Mouse (Mus musculus) midbrain, embryonic 15.5 days (tissue): ENCODE data around the gene Vmn1r155. TPM values are rescaled to one million over a fixed set of nuclear protein-coding genes. Genes with fewer than 3 reads are reported as not detected.
"Not testable (repeated sequence)": the region's sequence is repeated elsewhere in the genome, so short reads cannot be mapped to it uniquely, and the experiment has no call there.

Experiments used
- ATAC-seq: fragments of 200-750 bp; cut with Nextera tagmentation; replicated peaks from 2 replicates; pipeline ENCODE4 v1.8.0; 2017; ENCODE audit warnings: moderate TSS enrichment
- H3K27ac ChIP-seq: fragments of 300-500 bp; sonication (generic); 2 replicates; pipeline ENCODE4 v1.5.1; 2015; ENCODE audit warnings: mild to moderate bottlenecking, inconsistent platforms
- H3K27me3 ChIP-seq: fragments of 300-500 bp; sonication (generic); replicated peaks from 2 replicates; pipeline ENCODE4 v1.6.1; 2015; ENCODE audit warnings: inconsistent platforms
- H3K36me3 ChIP-seq: fragments of 300-500 bp; sonication (generic); replicated peaks from 2 replicates; pipeline ENCODE4 v1.6.1; 2015; ENCODE audit warnings: inconsistent platforms
- H3K4me1 ChIP-seq: fragments of 300-500 bp; sonication (generic); 2 replicates; pipeline ENCODE4 v1.6.1; 2015; ENCODE audit warnings: inconsistent platforms
- H3K4me2 ChIP-seq: fragments of 300-500 bp; sonication (generic); 2 replicates; pipeline ENCODE4 v1.6.1; 2015; ENCODE audit warnings: inconsistent platforms, mild to moderate bottlenecking, moderate library complexity
- H3K4me3 ChIP-seq: fragments of 300-500 bp; sonication (generic); 2 replicates; pipeline ENCODE4 v1.5.1; 2015; ENCODE audit warnings: mild to moderate bottlenecking, inconsistent platforms
- H3K9ac ChIP-seq: fragments of 300-500 bp; sonication (generic); 2 replicates; pipeline ENCODE4 v1.6.1; 2015; ENCODE audit warnings: mild to moderate bottlenecking, inconsistent platforms
- H3K9me3 ChIP-seq: fragments of 300-500 bp; sonication (generic); 2 replicates; pipeline ENCODE4 v1.6.1; 2016; ENCODE audit warnings: inconsistent platforms
- WGBS: fragments of 180-500 bp; shearing (Covaris S2); methylation state at CpG from one replicate; pipeline ENCODE4 v1.1.7; 2015; ENCODE audit warnings: mixed read lengths; 5-methylcytosine and 5-hydroxymethylcytosine counted together
- polyA plus RNA-seq: library from polyadenylated mRNA; unstranded; fragments of >200 nt; fragmentation: Nextera tagmentation; extraction: Ambion mirVana; gene quantifications from 2 replicates; pipeline ENCODE4 v1.2.1, GENCODE M21; 2015

Gene Vmn1r155
- polyA plus RNA-seq = not detected in 2 replicates

DNA sequence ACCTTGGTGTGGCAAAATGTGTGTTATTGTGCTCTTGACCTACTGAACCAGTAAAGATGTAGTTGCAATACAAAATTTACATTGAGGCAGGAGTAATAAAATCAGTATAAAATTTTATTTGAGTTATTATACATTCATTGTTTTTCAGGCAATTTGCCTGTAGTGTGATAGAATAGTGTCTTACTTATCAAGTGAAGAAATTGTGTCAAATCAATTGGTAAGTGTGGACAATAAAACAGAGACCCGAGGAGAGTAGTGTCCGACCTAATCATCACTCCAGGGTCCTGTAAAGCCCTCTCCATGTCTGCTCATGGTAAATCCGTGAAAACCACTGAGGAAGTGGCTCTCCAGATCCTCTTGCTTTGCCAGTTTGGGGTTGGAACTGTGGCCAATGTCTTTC, at the start of gene Vmn1r155:
Gene Vmn1r155 (plus strand): TSS at position 301 of the 400 bp plus-strand sequence.
- not testable (repeated sequence) for H3K36me3 ChIP-seq, H3K27me3 ChIP-seq, H3K9ac ChIP-seq, H3K4me1 ChIP-seq, H3K4me2 ChIP-seq, H3K4me3 ChIP-seq, ATAC-seq, H3K27ac ChIP-seq, H3K9me3 ChIP-seq
- WGBS = no CpG with 5 or more reads among the region's 3 CpGs

DNA sequence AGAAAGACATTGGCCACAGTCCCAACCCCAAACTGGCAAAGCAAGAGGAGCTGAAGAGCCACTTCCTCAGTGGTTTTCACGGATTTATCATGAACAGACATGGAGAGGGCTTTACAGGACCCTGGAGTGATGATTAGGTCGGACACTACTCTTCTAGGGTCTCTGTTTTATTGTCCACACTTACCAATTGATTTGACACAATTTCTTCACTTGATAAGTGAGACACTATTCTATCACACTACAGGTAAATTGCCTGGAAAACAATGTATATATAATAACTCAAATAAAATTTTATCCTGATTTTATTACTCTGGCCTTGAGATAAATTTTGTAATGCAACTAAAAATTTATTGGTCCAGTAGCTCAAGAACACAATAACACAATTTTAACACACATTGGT, 34.4 kb downstream of the Vmn1r155 start, which contains the start of gene Gm8693:
Gene Gm8693 (minus strand): TSS at position 101 of the 400 bp plus-strand sequence.
- not testable (repeated sequence) for H3K4me1 ChIP-seq, H3K9me3 ChIP-seq, H3K36me3 ChIP-seq, H3K27ac ChIP-seq, H3K4me2 ChIP-seq, H3K27me3 ChIP-seq, ATAC-seq, H3K9ac ChIP-seq, H3K4me3 ChIP-seq
- no CpG with 5 or more reads among the region's 2 CpGs for WGBS

Other genes starting within 250 kb of the Vmn1r155 start
- gene Vmn1r148, start 244.4 kb upstream of the Vmn1r155 start, polyA plus RNA-seq = not detected in 2 replicates
- gene Vmn1r149, start 219.8 kb upstream of the Vmn1r155 start, polyA plus RNA-seq = not detected in 2 replicates
- not detected in 2 replicates for gene Gm10665, start 193.9 kb upstream of the Vmn1r155 start, polyA plus RNA-seq
- gene Vmn1r151, start 158.3 kb upstream of the Vmn1r155 start, polyA plus RNA-seq = not detected in 2 replicates
- not detected in 2 replicates for gene Vmn1r152, start 135.1 kb upstream of the Vmn1r155 start, polyA plus RNA-seq
- not detected in 2 replicates for gene Gm8677, start 123.1 kb upstream of the Vmn1r155 start, polyA plus RNA-seq
- gene Gm4201, start 92.7 kb upstream of the Vmn1r155 start, polyA plus RNA-seq = not detected in 2 replicates
- gene Gm4565, start 69.9 kb upstream of the Vmn1r155 start, polyA plus RNA-seq = not detected in 2 replicates
- gene Gm8693, start 34.3 kb downstream of the Vmn1r155 start, polyA plus RNA-seq = not detected in 2 replicates
- gene Gm4567, start 61.7 kb downstream of the Vmn1r155 start, polyA plus RNA-seq = not detected in 2 replicates
- gene Vmn1r157, start 103.7 kb downstream of the Vmn1r155 start, polyA plus RNA-seq = not detected in 2 replicates
- not detected in 2 replicates for gene Vmn1r158, start 132.8 kb downstream of the Vmn1r155 start, polyA plus RNA-seq
- gene Vmn1r159, start 185.6 kb downstream of the Vmn1r155 start, polyA plus RNA-seq = not detected in 2 replicates
- not detected in 2 replicates for gene Vmn1r160, start 213.2 kb downstream of the Vmn1r155 start, polyA plus RNA-seq